Mouse (Mus musculus) adrenal gland, adult 8-10 months (tissue): Measurements from ENCODE around the gene Dscaml1. TPM values are rescaled to one million over a fixed set of nuclear protein-coding genes. Genes with fewer than 3 reads are reported as not detected.

Experiments used
- DNase-seq: peaks from one replicate; pipeline ENCODE4 v3.0.0; 2022
- total RNA-seq, 4 experiments: library from RNA; stranded (reverse); gene quantifications; 2 replicates each; pipeline ENCODE4 v1.2.4; 2022

The Dscaml1 gene
- total RNA-seq, 4 experiments from 2014 or later, result 1.7 to 3.7 (median 2.6) TPM

- DNase-seq, result no peak
Measured at GRCm38 (mm10) chr9:45638184-45638917, 211.9 kb downstream of the Dscaml1 start.

GRCm38 (mm10) chr9:45644833-45645388, 218.5 kb downstream of the Dscaml1 start:
- no peak for DNase-seq

GRCm38 (mm10) chr9:45645526-45645925, 219.1 kb downstream of the Dscaml1 start:
- DNase-seq, result no peak

- DNase-seq, result no peak
Measured at GRCm38 (mm10) chr9:45651078-45651809, 224.8 kb downstream of the Dscaml1 start.

GRCm38 (mm10) chr9:45651810-45652177, 225.4 kb downstream of the Dscaml1 start:
- DNase-seq, result no peak

GRCm38 (mm10) chr9:45657172-45658062, 231.0 kb downstream of the Dscaml1 start:
- no peak for DNase-seq

- no peak for DNase-seq
Measured at GRCm38 (mm10) chr9:45660191-45660590, 233.8 kb downstream of the Dscaml1 start.

GRCm38 (mm10) chr9:45662471-45662870, 236.0 kb downstream of the Dscaml1 start:
- DNase-seq, result no peak

- no peak for DNase-seq
Measured at GRCm38 (mm10) chr9:45663386-45664315, 237.2 kb downstream of the Dscaml1 start.

- DNase-seq, result no peak
Measured at GRCm38 (mm10) chr9:45664326-45664725, 237.9 kb downstream of the Dscaml1 start.

GRCm38 (mm10) chr9:45664871-45665394, 238.5 kb downstream of the Dscaml1 start:
- DNase-seq, result no peak

GRCm38 (mm10) chr9:45675931-45676330, 249.5 kb downstream of the Dscaml1 start:
- no peak for DNase-seq

- no peak for DNase-seq
Measured at GRCm38 (mm10) chr9:45676578-45676977, 250.2 kb downstream of the Dscaml1 start.

- no peak for DNase-seq
Measured at GRCm38 (mm10) chr9:45677236-45677781, 250.9 kb downstream of the Dscaml1 start.

GRCm38 (mm10) chr9:45677952-45678663, 251.7 kb downstream of the Dscaml1 start:
- DNase-seq, result no peak

- DNase-seq, result no peak
Measured at GRCm38 (mm10) chr9:45678664-45679026, 252.2 kb downstream of the Dscaml1 start.

- DNase-seq, result no peak
Measured at GRCm38 (mm10) chr9:45682461-45682998, 256.1 kb downstream of the Dscaml1 start.

- no peak for DNase-seq
Measured at GRCm38 (mm10) chr9:45693424-45694237, 267.2 kb downstream of the Dscaml1 start.

GRCm38 (mm10) chr9:45694256-45694655, 267.8 kb downstream of the Dscaml1 start:
- no peak for DNase-seq
